Mouse (Mus musculus): ENCODE measurements at regions not wholly inside any gene's neighbourhood (a gene's known extent, or its start where the extent isn't known, plus 50 kb on each side); places are given as distances from the start of the nearest gene placed in this dataset.

- DNase-seq: no peak
Measured at GRCm38 (mm10) chr8:29274668-29275067, 1827.2 kb downstream of the Poteg start.

GRCm38 (mm10) chr8:29278711-29279110 is 1831.2 kb downstream of the Poteg start:
- DNase-seq: no peak

- no peak for DNase-seq
Measured at GRCm38 (mm10) chr8:29279276-29279675, 1831.8 kb downstream of the Poteg start.

- peak; percentile 47 for DNase-seq
Measured at GRCm38 (mm10) chr8:29290386-29290785, 1842.9 kb downstream of the Poteg start.
